Mouse (Mus musculus) kidney, adult 8-10 months (tissue): ENCODE data around the gene Btaf1.
"Not testable (repeated sequence)": the region's sequence is repeated elsewhere in the genome, so short reads cannot be mapped to it uniquely, and the experiment has no call there.

ENCODE experiments used
- DNase-seq, 2 experiments: peaks; one replicate each; pipeline ENCODE4 v3.0.0; 2022

Gene Btaf1

GRCm38 (mm10) chr19:36922936-36923335, 2.9 kb upstream of the Btaf1 start:
- DNase-seq, result no peak

DNA sequence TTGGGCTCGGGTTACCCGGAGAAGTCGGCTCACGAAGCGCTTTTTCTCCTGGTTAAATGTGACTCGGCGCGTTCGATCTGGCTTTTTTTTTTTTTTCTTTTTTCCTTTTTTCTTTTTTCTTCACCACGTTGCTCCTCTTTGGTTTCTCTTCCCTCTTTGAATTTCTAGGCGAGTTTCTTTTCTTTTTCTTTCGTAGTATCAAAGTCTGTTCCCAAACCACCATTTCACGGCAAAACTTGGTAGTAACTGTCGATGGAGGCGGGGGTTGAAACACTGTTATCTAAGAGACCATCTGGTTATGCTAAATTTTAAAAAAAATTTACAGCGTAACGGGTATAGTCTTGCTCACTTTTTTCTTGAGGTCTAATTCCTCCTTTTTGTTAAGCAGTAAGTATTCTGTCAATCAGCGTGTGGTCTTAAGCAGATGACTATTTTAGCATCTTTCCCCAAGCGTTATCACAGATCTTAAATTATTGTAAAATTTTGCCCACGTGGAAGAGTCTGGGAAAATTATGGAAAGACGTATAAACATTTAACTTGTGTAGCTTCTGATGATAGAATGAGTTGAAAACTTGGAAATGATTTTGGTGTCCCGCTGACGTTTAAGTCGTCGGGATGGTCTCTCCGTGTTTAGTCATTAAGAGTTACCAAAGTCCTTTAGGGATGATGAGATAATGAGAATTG, 816 bp downstream of the Btaf1 start:
- DNase-seq, result no peak

DNA sequence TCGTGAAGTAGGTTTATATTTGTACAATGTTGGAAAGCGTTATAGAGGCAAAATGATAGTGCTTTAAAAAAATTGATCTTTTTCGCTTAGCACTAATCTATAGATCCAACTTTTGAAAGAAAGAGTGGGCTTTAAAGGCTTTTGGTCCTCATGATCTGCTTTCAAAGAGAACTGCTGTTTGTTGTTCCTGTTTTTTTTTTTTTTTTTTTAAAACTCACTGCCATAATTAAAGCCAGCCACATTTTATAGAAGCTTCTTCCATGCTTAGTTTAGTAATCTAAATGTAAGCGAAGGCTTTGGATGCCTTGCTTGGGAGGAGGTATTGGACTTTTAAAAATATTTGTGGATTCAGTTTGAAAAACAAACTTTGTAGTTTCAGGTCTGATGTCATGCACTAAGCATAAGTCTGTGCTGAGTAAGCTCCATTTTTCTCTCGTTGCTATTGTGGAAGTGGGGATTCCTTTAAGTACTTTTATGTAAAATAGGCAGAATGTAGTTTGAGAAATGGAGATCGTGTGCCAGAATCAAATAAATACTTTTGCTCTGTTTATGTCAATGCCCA, 2.0 kb downstream of the Btaf1 start:
- DNase-seq, result no peak

DNA sequence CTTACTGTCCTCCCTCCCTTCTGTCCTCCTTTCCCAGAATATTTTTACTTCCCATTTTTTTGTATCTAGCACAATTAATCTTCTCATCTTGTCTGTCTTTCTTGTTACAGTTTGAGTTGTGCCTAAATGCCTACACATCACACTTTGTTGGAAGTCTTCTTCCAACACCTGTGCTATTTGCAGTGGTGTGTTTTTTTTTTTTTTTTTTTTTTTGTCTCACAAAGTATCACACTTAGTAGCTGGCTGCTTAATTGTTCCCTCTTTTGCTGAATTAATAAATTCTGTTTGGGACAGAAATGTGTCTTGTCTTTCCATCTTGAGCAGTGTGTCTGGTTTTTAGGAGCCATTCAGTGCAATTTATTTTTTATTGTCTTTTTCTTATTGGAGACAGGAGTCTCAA, 3.9 kb downstream of the Btaf1 start:
- no peak for DNase-seq

GRCm38 (mm10) chr19:36932097-36932496, 6.2 kb downstream of the Btaf1 start:
- DNase-seq, result no peak

GRCm38 (mm10) chr19:36932613-36933012, 6.7 kb downstream of the Btaf1 start:
- DNase-seq, result no peak

DNA sequence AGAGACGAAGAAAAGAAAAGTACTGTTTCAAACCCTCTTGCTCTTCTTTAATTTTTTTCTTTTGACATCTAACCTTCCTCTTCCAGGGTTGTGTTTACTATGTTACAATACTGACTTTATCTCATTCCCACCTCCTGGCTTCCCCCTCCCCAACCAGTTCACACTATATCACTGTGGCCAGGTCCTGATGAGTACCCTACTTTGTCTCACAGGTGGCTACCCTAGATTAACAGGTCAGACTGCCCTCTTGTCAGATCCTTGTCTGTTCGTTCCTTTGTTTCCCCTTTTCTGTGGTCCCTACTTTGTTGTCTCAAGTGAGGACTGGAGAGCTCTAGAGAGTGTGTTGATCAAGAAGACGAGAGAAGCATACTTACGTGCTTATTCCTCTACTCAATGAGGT, 10.4 kb downstream of the Btaf1 start:
- no peak for DNase-seq

- no peak for DNase-seq
These were observed 12.1 kb downstream of the Btaf1 start for GRCm38 (mm10) chr19:36938008-36938407.

- no peak for DNase-seq
These were observed 14.2 kb downstream of the Btaf1 start for GRCm38 (mm10) chr19:36940064-36940463.

DNA sequence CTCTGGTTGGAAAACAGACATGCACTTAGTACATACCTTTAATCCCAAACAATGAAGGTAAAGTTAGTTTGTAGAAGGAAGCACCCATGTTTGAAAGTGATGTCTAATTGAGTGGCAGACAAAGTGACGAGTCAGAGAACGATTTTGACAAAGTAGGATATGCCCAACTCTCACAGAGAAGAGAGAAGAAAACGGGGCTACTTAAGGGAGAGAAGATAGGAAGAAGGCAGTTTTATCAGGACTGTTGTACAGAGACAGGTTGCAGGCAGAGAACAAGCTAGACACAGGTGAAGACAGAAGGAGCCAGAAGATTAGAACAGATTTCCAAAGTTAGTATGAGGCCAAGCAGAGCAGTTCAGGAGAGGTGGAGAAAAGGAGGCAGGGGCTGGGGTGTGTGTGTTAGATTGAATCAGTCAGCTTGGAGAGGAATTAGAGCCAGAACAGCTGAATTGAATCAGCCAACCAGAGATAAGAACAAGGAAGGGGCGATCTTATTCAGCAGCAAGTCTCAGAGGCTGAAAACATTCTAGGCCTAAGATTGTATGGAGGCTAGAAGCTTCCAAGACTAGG, 27.8 kb downstream of the Btaf1 start:
- no peak for DNase-seq

- DNase-seq, result peak in 1 of 2 experiments; percentile 14
These were observed 32.5 kb downstream of the Btaf1 start for GRCm38 (mm10) chr19:36958331-36958730.

DNA sequence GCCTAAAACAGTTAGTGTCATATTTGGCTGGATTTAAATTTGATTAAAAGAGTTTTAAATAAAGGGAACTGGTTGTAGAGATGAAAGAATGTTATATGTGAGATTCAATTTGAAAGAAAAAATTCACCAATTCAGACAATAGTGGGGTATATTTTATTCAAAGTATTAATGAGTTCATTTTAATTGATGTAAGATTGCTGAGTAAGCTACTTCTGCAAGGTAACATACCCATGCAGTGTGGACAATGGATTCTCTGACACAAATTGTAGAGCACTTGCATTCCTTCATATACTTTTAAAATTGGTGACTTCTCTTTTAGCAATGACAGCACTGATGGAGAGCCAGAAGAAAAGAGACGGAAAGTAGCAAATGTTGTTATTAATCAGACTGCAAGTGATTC, 35.4 kb downstream of the Btaf1 start:
- DNase-seq, result no peak

GRCm38 (mm10) chr19:36962544-36963260, 36.8 kb downstream of the Btaf1 start:
- not testable (repeated sequence) for DNase-seq

GRCm38 (mm10) chr19:37004557-37004956, 78.7 kb downstream of the Btaf1 start:
- no peak for DNase-seq

- DNase-seq, result no peak
These were observed 84.0 kb downstream of the Btaf1 start for GRCm38 (mm10) chr19:37009878-37010281.

- peak; percentile 18 to 44 for DNase-seq
These were observed 87.6 kb downstream of the Btaf1 start for GRCm38 (mm10) chr19:37013461-37013860.

DNA sequence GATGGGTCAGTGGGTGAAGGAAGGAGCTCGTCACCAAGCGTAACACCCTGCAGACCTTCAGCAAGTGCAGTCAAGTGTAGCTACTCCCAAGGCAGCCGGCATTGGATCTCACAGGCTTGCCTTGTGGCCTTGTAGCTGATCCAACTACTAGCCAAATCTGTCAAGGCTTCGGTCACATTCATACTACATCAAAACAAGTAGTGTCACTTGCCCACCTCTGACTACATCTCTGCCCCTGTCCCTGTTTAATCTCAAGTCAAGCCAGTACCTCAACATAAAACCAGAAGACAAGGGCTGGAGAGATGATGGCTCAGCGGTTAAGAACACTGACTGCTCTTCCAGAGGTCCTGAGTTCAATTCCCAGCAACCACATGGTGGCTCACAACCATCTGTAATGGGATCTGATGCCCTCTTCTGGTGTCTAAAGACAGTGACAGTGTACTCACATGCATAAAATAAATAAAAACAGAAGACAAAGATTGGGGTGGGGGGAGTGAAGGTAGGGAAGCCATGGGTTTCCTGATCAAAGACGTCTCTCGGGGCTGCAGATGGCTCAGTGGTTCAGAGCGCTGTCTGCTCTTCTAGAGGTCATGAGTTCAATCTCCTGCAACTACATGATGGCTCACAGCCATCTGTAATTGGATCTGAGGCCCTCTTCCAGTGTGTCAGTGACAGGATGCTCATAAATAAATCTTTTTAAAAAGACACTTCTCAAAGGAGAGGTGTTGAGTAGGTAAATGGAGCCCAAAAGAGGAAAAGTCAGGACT, 88.5 kb downstream of the Btaf1 start:
- DNase-seq, result no peak

GRCm38 (mm10) chr19:37016890-37017289, 91.0 kb downstream of the Btaf1 start:
- DNase-seq, result no peak

DNA sequence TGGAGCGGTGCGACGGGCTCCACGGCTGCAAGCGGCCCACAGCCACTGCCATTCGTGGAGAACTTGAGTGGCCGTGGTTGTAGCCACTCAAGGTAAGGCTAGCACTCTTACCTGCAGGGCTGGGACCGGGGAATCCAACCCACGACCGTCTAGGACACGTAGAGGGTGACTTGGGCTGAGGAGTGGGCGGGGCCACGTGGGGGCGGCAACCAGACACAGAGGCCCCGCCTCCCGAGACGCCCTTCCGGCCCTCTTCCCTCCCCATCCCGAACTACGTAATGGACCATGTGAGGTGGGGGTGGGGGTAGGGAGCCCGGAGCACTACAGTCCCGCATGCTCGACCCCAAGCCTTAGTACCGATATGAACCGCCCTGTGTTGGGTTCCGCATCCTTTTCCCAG, 92.5 kb downstream of the Btaf1 start:
- DNase-seq, result peak; percentile 9 to 44

- DNase-seq, result no peak
These were observed 93.1 kb downstream of the Btaf1 start for GRCm38 (mm10) chr19:37018931-37019330.

DNA sequence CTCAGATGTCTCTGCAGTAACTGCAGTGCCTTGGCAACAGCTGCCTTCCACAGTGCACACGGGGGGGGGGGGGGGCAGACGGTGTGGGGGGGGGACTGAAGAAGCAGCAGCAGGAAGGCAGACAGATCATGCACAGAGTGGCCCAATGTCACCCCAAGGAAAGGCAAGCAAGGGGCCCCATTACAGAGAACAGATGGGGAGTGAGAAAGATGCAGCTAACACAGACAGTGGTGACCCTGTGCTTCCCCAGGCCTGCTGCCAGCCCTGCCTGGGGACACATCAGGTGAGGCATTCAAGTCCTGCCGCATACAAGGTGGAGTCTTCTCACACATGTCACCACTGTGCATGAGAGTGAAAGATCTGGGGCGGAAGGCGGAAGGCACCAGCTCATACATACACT, 94.7 kb downstream of the Btaf1 start:
- no peak for DNase-seq

GRCm38 (mm10) chr19:37020951-37021350, 95.1 kb downstream of the Btaf1 start:
- DNase-seq, result no peak

- no peak for DNase-seq
These were observed 96.3 kb downstream of the Btaf1 start for GRCm38 (mm10) chr19:37022146-37022545.
